ENCODE assay signal across 11 mouse cellular contexts in genomic region chr9:107746679-107747078, GRCm38 (mm10). TPM values are rescaled to one million over a fixed set of nuclear protein-coding genes. Genes with fewer than 3 reads are reported as not detected.
A peak's percentile ranks its signal among the peaks of the same experiment; 100 is the strongest.
DNase-seq lines count a peak whose midpoint lies in the region; ATAC-seq and TF ChIP-seq lines count a peak whose summit lies in the region.
"Had no signal": no experiment of that assay in that cellular context is flagged by ENCODE, and none has a peak within 500 bp of the region (broad histone marks: within the 10 kb centered on the region; RNA-seq: fewer than 3 reads in every experiment).

No protein-coding gene starts in this region.

- ATAC-seq in hindbrain, postnatal 0 days = no peak
- ATAC-seq in hindbrain, embryonic 11.5 days (ENCODE audit: low FRiP score) = no peak
- ATAC-seq: midbrain, embryonic 16.5 days had no signal

- 94% methylated on average over 3 of the region's 3 CpGs for WGBS in hindbrain, postnatal 0 days
- 99% methylated on average over 3 of the region's 3 CpGs for WGBS in hindbrain, embryonic 11.5 days

- H3K36me3 ChIP-seq in hindbrain, postnatal 0 days (ENCODE audit: insufficient read depth, low read length) = peaks cover 94% of the 10 kb centered on the region
- peaks cover 62% of the 10 kb centered on the region for H3K36me3 ChIP-seq in hindbrain, embryonic 11.5 days (ENCODE audit: control insufficient read depth, insufficient read depth, low read length)

- no peaks in the 10 kb centered on the region for H3K9me3 ChIP-seq in hindbrain, postnatal 0 days (ENCODE audit: low read length)
- H3K9me3 ChIP-seq in hindbrain, embryonic 11.5 days (ENCODE audit: control insufficient read depth, low read length) = no peaks in the 10 kb centered on the region

- no peaks in the 10 kb centered on the region for H3K27me3 ChIP-seq in hindbrain, postnatal 0 days (ENCODE audit: insufficient read depth, low read length)
- no peaks in the 10 kb centered on the region for H3K27me3 ChIP-seq in hindbrain, embryonic 11.5 days (ENCODE audit: control insufficient read depth, insufficient read depth, low read length)

- H3K9ac ChIP-seq in hindbrain, postnatal 0 days (replicated peaks; ENCODE audit: low read length) = no peak overlapping the region
- H3K9ac ChIP-seq in hindbrain, embryonic 11.5 days (ENCODE audit: low read depth, low read length) = no peak overlapping the region

- TF ChIP-seq CTCF in hindbrain, postnatal 0 days (IDR thresholded peaks at IDR 0.05; ENCODE audit: low read depth) = peak; percentile 39; the same call in 1 of the 2 replicates

- DNase-seq in hindbrain, postnatal 0 days (ENCODE audit: low spot score) = no peak
- no peak for DNase-seq in hindbrain, embryonic 11.5 days (ENCODE audit: low spot score)
- peak; percentile 37 for DNase-seq in thymus, postnatal 4 days
- DNase-seq in thymus, adult 18-20 months = no peak
- peak; percentile 27 for DNase-seq in adipocyte (ENCODE audit: low spot score)
- DNase-seq in natural killer cell, adult 2 months (ENCODE audit: low spot score in 2 of 2) = no peak
- no peak for DNase-seq in adrenal gland, adult 8-10 months
- DNase-seq: cerebellum, adult 11 months; heart, postnatal 10 days had no signal

- H3K4me3 ChIP-seq in hindbrain, postnatal 0 days (ENCODE audit: low read length) = no peak overlapping the region
- H3K4me3 ChIP-seq in hindbrain, embryonic 11.5 days (ENCODE audit: low read depth, low read length) = no peak overlapping the region

- no peak overlapping the region for H3K27ac ChIP-seq in hindbrain, postnatal 0 days
- H3K27ac ChIP-seq in hindbrain, embryonic 11.5 days (ENCODE audit: low read depth, low read length) = no peak overlapping the region

- H3K4me2 ChIP-seq in hindbrain, postnatal 0 days (ENCODE audit: low read depth, low read length) = no peak overlapping the region
- no peak overlapping the region for H3K4me2 ChIP-seq in hindbrain, embryonic 11.5 days (replicated peaks; ENCODE audit: low read depth, low read length)

- H3K4me1 ChIP-seq in hindbrain, postnatal 0 days (ENCODE audit: insufficient read depth, low read length) = no peaks in the 10 kb centered on the region
- no peaks in the 10 kb centered on the region for H3K4me1 ChIP-seq in hindbrain, embryonic 11.5 days (replicated peaks; ENCODE audit: control insufficient read depth, insufficient read depth, low read length)

RNA-seq across cellular contexts. Expression of gene Rbm5, which starts 24.1 kb away (rescaled TPM):
- total RNA-seq in hindbrain, postnatal 0 days (2014; rRNA removed) = 85.5 and 149 TPM in 2 replicates
- 142 and 148 TPM in 2 replicates for polyA plus RNA-seq in hindbrain, postnatal 0 days (2015; fragmentation: Nextera tagmentation; extraction: Ambion mirVana)
- 198 and 241 TPM in 2 replicates for polyA plus RNA-seq in hindbrain, embryonic 11.5 days (2014; fragmentation: Nextera tagmentation; extraction: Ambion mirVana)
- total RNA-seq in adrenal gland, adult 8-10 months (2022) = 100 to 1,000 TPM in 2 of 4 experiments, 10 to 100 TPM in 2; 91.2 to 204 (median 127) TPM

RNA-seq across cellular contexts. Expression of gene Sema3f, which starts 36.4 kb away (rescaled TPM):
- total RNA-seq in hindbrain, postnatal 0 days (2014; rRNA removed) = 65.4 and 81.3 TPM in 2 replicates
- 7.5 and 8.7 TPM in 2 replicates for polyA plus RNA-seq in hindbrain, postnatal 0 days (2015; fragmentation: Nextera tagmentation; extraction: Ambion mirVana)
- polyA plus RNA-seq in hindbrain, embryonic 11.5 days (2014; fragmentation: Nextera tagmentation; extraction: Ambion mirVana) = 10.7 and 12.0 TPM in 2 replicates
- 10 to 100 TPM; 25.0 to 41.2 (median 29.8) TPM for total RNA-seq in adrenal gland, adult 8-10 months (2022)
- total RNA-seq: granulocyte monocyte progenitor cell, adult 5-6 weeks had no signal

Comparison
In these comparisons a context has a peak if more than half of its experiments do, and no peak if none do; other contexts are left out.
1. DNase-seq: peak in thymus, postnatal 4 days (single experiment) and adipocyte (single experiment); none in hindbrain, postnatal 0 days (single experiment), hindbrain, embryonic 11.5 days (single experiment), thymus, adult 18-20 months (0 of 2), natural killer cell, adult 2 months (0 of 2) and adrenal gland, adult 8-10 months (single experiment).